Mouse (Mus musculus) kidney, postnatal 0 days (tissue): ENCODE measurements around the gene Cfi. TPM values are rescaled to one million over a fixed set of nuclear protein-coding genes. Genes with fewer than 3 reads are reported as not detected.

Source experiments
- ATAC-seq: fragments of 200-750 bp; cut with Nextera tagmentation; replicated peaks from 2 replicates; pipeline ENCODE4 v1.8.0; 2017; ENCODE audit warnings: low read depth, moderate number of reproducible peaks, moderate TSS enrichment, moderate library complexity; ENCODE audit not compliant: low FRiP score
- DNase-seq: peaks from one replicate; pipeline ENCODE4 v3.0.0-alpha.2; 2016; ENCODE audit warnings: low spot score
- H3K27ac ChIP-seq: fragments of 300-500 bp; sonication (generic); 2 replicates; pipeline ENCODE4 v1.5.1; 2014; ENCODE audit warnings: mild to moderate bottlenecking
- H3K27me3 ChIP-seq: fragments of 300-500 bp; sonication (generic); 2 replicates; pipeline ENCODE4 v1.6.1; 2014; ENCODE audit warnings: low read length, mixed read lengths; ENCODE audit not compliant: insufficient read depth
- H3K36me3 ChIP-seq: fragments of 300-500 bp; sonication (generic); 2 replicates; pipeline ENCODE4 v1.6.1; 2014; ENCODE audit warnings: low read length, mixed read lengths; ENCODE audit not compliant: insufficient read depth
- H3K4me1 ChIP-seq: fragments of 300-500 bp; sonication (generic); replicated peaks from 2 replicates; pipeline ENCODE4 v1.6.1; 2014; ENCODE audit warnings: antibody characterized with exemption, low read length, mixed read lengths; ENCODE audit not compliant: insufficient read depth
- H3K4me2 ChIP-seq: fragments of 300-500 bp; sonication (generic); 2 replicates; pipeline ENCODE4 v1.6.1; 2014; ENCODE audit warnings: mild to moderate bottlenecking, low read length, moderate library complexity, mixed read lengths
- H3K4me3 ChIP-seq: fragments of 300-500 bp; sonication (generic); replicated peaks from 2 replicates; pipeline ENCODE4 v1.5.1; 2014; ENCODE audit warnings: low read depth, low read length
- H3K9ac ChIP-seq: fragments of 300-500 bp; sonication (generic); 2 replicates; pipeline ENCODE4 v1.6.1; 2014; ENCODE audit warnings: low read depth, low read length
- H3K9me3 ChIP-seq: fragments of 300-500 bp; sonication (generic); replicated peaks from 2 replicates; pipeline ENCODE4 v1.6.1; 2016; ENCODE audit warnings: low read length, inconsistent platforms, mixed read lengths
- CTCF ChIP-seq: IDR thresholded peaks from 2 replicates; pipeline ENCODE4 v1.5.1; 2016; ENCODE audit warnings: antibody characterized with exemption, low read depth, mild to moderate bottlenecking, moderate library complexity
- WGBS: fragments of 180-500 bp; shearing (Covaris S2); extraction: QIAGEN DNeasy Blood & Tissue Kit; methylation state at CpG from one replicate; pipeline ENCODE4 v1.1.7; 2014; 5-methylcytosine and 5-hydroxymethylcytosine counted together
- polyA plus RNA-seq: library from polyadenylated mRNA; unstranded; fragments of >200 nt; fragmentation: Nextera tagmentation; extraction: Ambion mirVana; gene quantifications from 2 replicates; pipeline ENCODE4 v1.2.1, GENCODE M21; 2015

Gene Cfi
- polyA plus RNA-seq, 1 experiment from 2014 or later, result 27.3 TPM

DNA sequence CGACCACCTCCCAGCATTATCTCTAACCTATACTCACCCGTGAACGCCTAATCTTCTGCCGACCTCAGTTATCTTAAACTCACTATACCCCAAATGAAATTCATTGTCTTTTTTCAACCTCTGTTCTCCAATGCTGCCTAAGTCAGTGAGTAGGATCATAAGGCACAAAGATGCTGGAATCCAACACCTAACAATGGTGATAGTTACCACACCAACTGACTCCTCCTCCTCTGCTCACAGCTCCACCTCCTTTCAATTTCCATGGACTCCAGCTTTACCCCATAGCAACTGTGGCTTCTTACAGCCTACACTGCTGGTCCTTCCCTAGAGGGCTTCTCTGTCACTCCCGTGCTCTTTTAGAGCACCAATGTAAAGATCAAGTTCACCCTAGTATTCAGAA is 8.0 kb upstream of the Cfi start:
- H3K9ac ChIP-seq, result no peak overlapping the region
- ATAC-seq (no peak), DNase-seq (no peak)
- no peak overlapping the region for H3K27ac ChIP-seq
- H3K4me1 ChIP-seq, result peaks cover 7% of the 10 kb centered on the region; the same call in 1 of the 2 replicates
- no peak for TF ChIP-seq CTCF
- H3K4me2 ChIP-seq, result no peak overlapping the region
- H3K27me3 ChIP-seq, result no peaks in the 10 kb centered on the region
- 97% methylated on average over 5 of the region's 5 CpGs for WGBS
- H3K4me3 ChIP-seq, result no peak overlapping the region
- H3K36me3 ChIP-seq, result peaks cover 16% of the 10 kb centered on the region; the same call in 1 of the 2 replicates
- no peaks in the 10 kb centered on the region for H3K9me3 ChIP-seq

- Histone ChIP-seq H3K4me2 (peak overlapping the region; percentile 85), H3K9ac (peak overlapping the region; percentile 69), H3K27me3 (no peaks in the 10 kb centered on the region), H3K9me3 (no peaks in the 10 kb centered on the region), H3K4me1 (peaks cover 7% of the 10 kb centered on the region; the same call in 1 of the 2 replicates), H3K4me3 (peak overlapping the region; percentile 77), H3K36me3 (no peaks in the 10 kb centered on the region), H3K27ac (peak overlapping the region; percentile 91)
- TF ChIP-seq CTCF, result no peak
- ATAC-seq (no peak; the same call in 1 of the 2 replicates), DNase-seq (no peak)
- WGBS, result 2% methylated on average over 35 of the region's 45 CpGs
Observed at GRCm38 (mm10) chr3:129830626-129831025, 5.1 kb upstream of the Cfi start.

DNA sequence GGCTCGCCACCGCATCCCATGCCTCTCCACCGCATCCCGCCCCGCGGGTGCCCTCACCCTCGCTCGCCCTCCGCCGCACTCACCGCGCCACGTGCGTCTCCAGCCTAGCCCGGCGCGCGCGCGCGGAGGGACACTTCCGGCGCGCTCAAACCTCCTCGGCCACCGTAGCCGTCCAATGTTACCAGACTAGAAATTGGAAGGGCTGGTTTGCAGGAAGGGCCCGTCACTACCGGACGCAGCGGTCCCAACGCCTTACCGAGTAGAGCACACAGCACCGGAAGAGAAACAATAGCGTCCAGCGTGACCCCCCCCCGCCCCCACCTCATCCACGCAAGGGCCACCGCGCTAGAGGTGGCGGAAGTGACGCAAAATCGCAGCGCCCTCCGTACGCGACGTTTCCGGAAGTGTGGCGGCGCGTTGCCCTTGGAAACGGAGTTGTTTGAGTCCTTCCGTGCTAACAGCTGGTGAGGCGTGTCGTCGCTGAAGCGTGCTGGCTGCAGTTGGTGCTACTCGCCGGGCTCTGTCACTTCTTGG is 4.6 kb upstream of the Cfi start, which contains the start of gene Gar1:
Gar1 (minus strand) TSS at position 362 of the 534 bp plus-strand sequence.
- H3K4me1 ChIP-seq, result peaks cover 7% of the 10 kb centered on the region; the same call in 1 of the 2 replicates
- under 1% methylated on average over 60 of the region's 60 CpGs for WGBS
- peak within 1 kb of the TSS; percentile 77 for H3K4me3 ChIP-seq
- H3K9me3 ChIP-seq, result no peaks in the 10 kb centered on the region
- no peaks in the 10 kb centered on the region for H3K27me3 ChIP-seq
- peak within 1 kb of the TSS; percentile 85 for H3K4me2 ChIP-seq
- no peak for TF ChIP-seq CTCF
- peak; percentile 91 for ATAC-seq
- DNase-seq, result peak; percentile 97
- H3K36me3 ChIP-seq, result no peaks in the 10 kb centered on the region
- peak within 1 kb of the TSS; percentile 69 for H3K9ac ChIP-seq
- H3K27ac ChIP-seq, result peak within 1 kb of the TSS; percentile 91

GRCm38 (mm10) chr3:129836051-129836697 is 490 bp downstream of the Cfi start:
- ATAC-seq (peak; percentile 92), DNase-seq (peak; percentile 94)
- H3K9ac ChIP-seq, result no peak overlapping the region
- no peak overlapping the region for H3K4me3 ChIP-seq
- peak overlapping the region; percentile 88 for H3K27ac ChIP-seq
- WGBS, result 12% methylated on average over 11 of the region's 11 CpGs
- H3K36me3 ChIP-seq, result no peaks in the 10 kb centered on the region
- H3K4me2 ChIP-seq, result peak overlapping the region; percentile 42
- H3K9me3 ChIP-seq, result no peaks in the 10 kb centered on the region
- H3K4me1 ChIP-seq, result no peaks in the 10 kb centered on the region
- TF ChIP-seq CTCF, result peak; percentile 34
- H3K27me3 ChIP-seq, result no peaks in the 10 kb centered on the region

GRCm38 (mm10) chr3:129836965-129837364 is 1.3 kb downstream of the Cfi start:
- Histone ChIP-seq H3K4me1 (no peaks in the 10 kb centered on the region), H3K27me3 (no peaks in the 10 kb centered on the region), H3K4me2 (no peak overlapping the region), H3K9me3 (no peaks in the 10 kb centered on the region), H3K27ac (no peak overlapping the region), H3K36me3 (no peaks in the 10 kb centered on the region), H3K9ac (no peak overlapping the region), H3K4me3 (no peak overlapping the region)
- no peak for DNase-seq
- no peak for TF ChIP-seq CTCF
- ATAC-seq, result no peak
- 70% methylated on average over 6 of the region's 6 CpGs for WGBS

- no peak overlapping the region for H3K27ac ChIP-seq
Observed at GRCm38 (mm10) chr3:129838017-129838416, 2.3 kb downstream of the Cfi start.

More at GRCm38 (mm10) chr3:129838017-129838416, 2.3 kb downstream of the Cfi start:
- Histone ChIP-seq H3K9me3 (no peaks in the 10 kb centered on the region), H3K9ac (no peak overlapping the region), H3K36me3 (no peaks in the 10 kb centered on the region), H3K4me1 (no peaks in the 10 kb centered on the region), H3K4me2 (no peak overlapping the region), H3K27me3 (no peaks in the 10 kb centered on the region), H3K4me3 (no peak overlapping the region)
- DNase-seq (no peak), ATAC-seq (no peak)
- 56% methylated on average over 6 of the region's 7 CpGs for WGBS
- TF ChIP-seq CTCF, result no peak
